Mouse (Mus musculus) bone marrow macrophage, adult 2 months (primary cell): ENCODE results near the gene Bok. TPM values are rescaled to one million over a fixed set of nuclear protein-coding genes. Genes with fewer than 3 reads are reported as not detected.

Source experiments
- H3K27ac ChIP-seq: 2 replicates; pipeline ENCODE4 v1.5.1; 2012; ENCODE audit warnings: low read depth, low read length; ENCODE audit not compliant: insufficient read depth
- H3K4me1 ChIP-seq: 2 replicates; pipeline ENCODE4 v1.6.1; 2012; ENCODE audit warnings: low read length; ENCODE audit not compliant: control insufficient read depth, insufficient read depth
- H3K4me3 ChIP-seq: 2 replicates; pipeline ENCODE4 v1.5.1; 2012; ENCODE audit warnings: mild to moderate bottlenecking, low read length, moderate library complexity; ENCODE audit not compliant: insufficient read depth
- CTCF ChIP-seq: IDR thresholded peaks from 2 replicates; pipeline ENCODE4 v1.5.1; 2012; ENCODE audit warnings: low read depth, mild to moderate bottlenecking, low read length, moderate library complexity
- POLR2A ChIP-seq: IDR thresholded peaks from 2 replicates; pipeline ENCODE4 v1.6.1; 2012; ENCODE audit warnings: mild to moderate bottlenecking, low read depth, low read length, borderline replicate concordance
- polyA plus RNA-seq: library from polyadenylated mRNA; stranded (reverse); fragments of >200 nt; gene quantifications from 2 replicates; pipeline ENCODE4 v1.2.4, GENCODE M21; 2012; ENCODE audit not compliant: missing spikeins, insufficient read depth, insufficient read length

The Bok gene
- polyA plus RNA-seq, 1 experiment = 0.63 TPM

DNA sequence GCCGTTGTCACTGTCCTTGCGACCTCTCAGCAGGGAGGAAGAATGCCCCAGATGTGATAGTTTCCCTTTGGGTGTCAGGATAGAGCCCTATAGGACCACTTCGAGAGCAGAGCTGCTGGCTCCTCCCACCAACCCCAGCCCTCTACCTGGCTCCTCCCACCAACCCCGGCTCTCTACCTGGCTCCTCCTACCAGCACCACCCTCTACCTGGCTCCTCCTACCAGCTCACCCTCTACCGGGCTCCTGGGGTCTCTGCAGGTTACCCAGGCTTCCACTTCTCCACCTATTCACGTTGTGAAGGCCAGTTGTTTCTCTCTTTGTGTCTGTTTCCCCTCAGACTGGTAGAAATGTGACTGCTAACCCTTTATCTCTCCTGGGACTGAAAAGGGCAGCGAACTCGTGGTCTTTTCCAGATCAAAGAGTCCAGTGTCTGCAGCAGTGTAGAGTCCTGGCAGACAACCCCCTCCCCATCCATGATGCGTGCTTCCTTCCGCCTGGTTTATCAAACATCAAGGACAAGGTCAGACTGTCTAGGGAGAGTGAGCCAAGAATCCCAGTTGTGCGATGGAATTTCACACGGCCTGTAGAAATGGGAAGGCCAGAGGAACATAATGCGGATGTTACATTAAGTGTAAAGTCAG lies 17.6 kb upstream of the Bok start:
- Histone ChIP-seq H3K27ac (no peak overlapping the region), H3K4me3 (no peak overlapping the region), H3K4me1 (peaks cover 4% of the 10 kb centered on the region; the same call in 1 of the 2 replicates)
- TF ChIP-seq CTCF (no peak), POLR2A (no peak)

DNA sequence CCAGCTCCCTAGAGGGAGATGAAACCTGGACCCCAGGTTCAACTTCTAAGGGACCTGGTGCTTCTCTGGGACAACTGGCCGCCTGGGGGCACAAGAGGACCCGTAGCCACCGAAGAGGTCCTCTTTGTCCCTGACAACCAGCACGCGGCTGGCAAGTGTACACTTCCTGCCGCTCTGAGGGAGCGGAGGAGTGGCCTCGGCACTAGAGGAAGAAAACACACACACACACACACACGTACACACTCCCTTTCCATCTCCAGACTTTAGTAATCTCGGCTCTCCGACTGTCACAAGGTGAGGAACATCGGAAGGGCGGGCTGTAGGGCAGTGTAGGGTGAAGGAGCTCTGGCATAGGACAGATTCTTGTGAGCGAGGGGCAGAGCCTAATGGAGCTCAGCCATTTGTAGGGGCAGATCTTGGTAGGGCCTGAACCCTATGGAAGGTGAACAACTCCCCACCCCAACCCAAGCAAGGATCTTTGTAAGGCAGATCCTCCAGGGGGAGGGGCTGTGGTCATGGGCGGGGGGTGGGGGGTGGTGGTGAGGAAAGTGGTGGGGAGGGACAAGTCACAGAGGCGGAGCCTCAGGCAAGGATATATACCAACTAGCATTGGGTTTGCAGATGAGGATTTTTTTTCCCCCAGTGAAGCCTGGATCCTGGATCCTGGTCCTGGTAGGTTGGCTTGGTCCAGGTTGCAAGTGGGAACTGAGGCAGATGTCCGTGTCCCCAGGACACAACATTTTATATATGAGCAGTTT lies 16.5 kb upstream of the Bok start:
- Histone ChIP-seq H3K4me1 (peaks cover 4% of the 10 kb centered on the region; the same call in 1 of the 2 replicates), H3K4me3 (peak overlapping the region; percentile 38), H3K27ac (no peak overlapping the region)
- TF ChIP-seq CTCF (peak; percentile 13; the same call in 1 of the 2 replicates), POLR2A (no peak)

- H3K27ac ChIP-seq = no peak overlapping the region
- TF ChIP-seq POLR2A (no peak), CTCF (no peak)
- H3K4me1 ChIP-seq = peaks cover 4% of the 10 kb centered on the region; the same call in 1 of the 2 replicates
- no peak overlapping the region for H3K4me3 ChIP-seq
These were observed 15.5 kb upstream of the Bok start for GRCm38 (mm10) chr1:93669941-93670340.

GRCm38 (mm10) chr1:93672682-93673081 lies 12.8 kb upstream of the Bok start:
- H3K27ac ChIP-seq = no peak overlapping the region
- no peak overlapping the region for H3K4me3 ChIP-seq
- TF ChIP-seq CTCF (no peak), POLR2A (no peak)
- H3K4me1 ChIP-seq = peaks cover 4% of the 10 kb centered on the region; the same call in 1 of the 2 replicates

DNA sequence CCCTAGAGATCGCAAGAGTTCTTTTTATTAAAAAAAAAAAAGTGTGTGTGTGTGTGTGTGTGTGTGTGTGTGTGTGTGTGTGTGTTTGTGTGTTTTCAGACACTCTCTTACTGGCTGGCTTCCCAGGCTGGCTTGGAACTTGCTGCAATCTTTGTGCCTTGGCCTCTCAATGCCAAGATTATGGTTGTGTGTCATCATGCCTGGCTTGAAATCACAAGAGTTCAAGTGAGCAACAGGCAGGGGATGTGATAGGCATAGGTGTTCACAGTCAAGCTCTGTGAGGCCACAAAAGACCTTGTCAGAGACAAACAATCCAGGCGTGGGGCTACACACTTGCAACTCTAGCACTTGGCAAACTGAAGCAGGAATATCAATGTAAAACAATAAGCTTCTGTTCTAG lies 7.1 kb upstream of the Bok start:
- H3K27ac ChIP-seq = no peak overlapping the region
- no peaks in the 10 kb centered on the region for H3K4me1 ChIP-seq
- no peak overlapping the region for H3K4me3 ChIP-seq
- TF ChIP-seq POLR2A = no peak

DNA sequence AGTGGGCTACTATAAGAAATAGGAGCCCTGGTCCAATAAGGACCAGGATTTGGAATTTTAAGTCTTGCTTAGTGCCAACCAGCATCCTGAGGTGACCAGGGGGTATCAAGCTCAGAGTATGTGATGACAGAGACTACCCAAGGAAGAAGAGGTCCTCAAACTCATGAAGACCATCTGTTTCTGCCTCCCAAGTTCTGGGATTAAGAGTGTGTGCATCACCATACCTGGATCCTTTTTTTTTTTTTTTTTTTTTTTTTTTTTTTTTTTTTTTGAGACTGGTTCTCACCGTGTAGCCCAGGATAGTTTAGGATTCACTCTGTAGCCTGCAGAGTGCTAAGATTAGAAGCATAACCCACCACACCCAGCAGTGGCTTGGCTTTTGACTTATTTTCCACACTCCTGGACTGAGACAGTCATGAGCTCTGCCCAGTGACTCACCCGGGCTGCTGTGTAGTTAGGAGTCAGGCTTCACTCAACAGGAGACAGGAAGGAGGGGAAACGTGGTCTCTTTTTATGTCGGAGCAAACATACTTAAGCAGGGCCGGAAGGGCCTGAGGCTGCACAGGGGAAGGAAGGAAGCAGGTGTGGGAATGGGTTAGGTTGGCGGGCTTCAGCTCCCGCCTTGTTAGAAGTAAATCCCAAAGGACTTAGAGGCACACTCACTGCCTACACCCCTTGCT lies 5.4 kb upstream of the Bok start:
- Histone ChIP-seq H3K4me3 (no peak overlapping the region), H3K4me1 (no peaks in the 10 kb centered on the region), H3K27ac (no peak overlapping the region)
- TF ChIP-seq CTCF (no peak), POLR2A (no peak)

GRCm38 (mm10) chr1:93686245-93686960 lies 943 bp downstream of the Bok start:
- H3K4me1 ChIP-seq = no peaks in the 10 kb centered on the region
- TF ChIP-seq POLR2A (no peak), CTCF (no peak)
- no peak overlapping the region for H3K27ac ChIP-seq
- peak overlapping the region; percentile 58 for H3K4me3 ChIP-seq

- TF ChIP-seq POLR2A (no peak), CTCF (no peak)
- Histone ChIP-seq H3K4me1 (no peaks in the 10 kb centered on the region), H3K4me3 (no peak overlapping the region), H3K27ac (no peak overlapping the region)
These were observed 1.5 kb downstream of the Bok start for GRCm38 (mm10) chr1:93686961-93687320.

- Histone ChIP-seq H3K27ac (no peak overlapping the region), H3K4me1 (no peaks in the 10 kb centered on the region), H3K4me3 (no peak overlapping the region)
- TF ChIP-seq CTCF = no peak
- no peak for TF ChIP-seq POLR2A
These were observed 2.7 kb downstream of the Bok start for GRCm38 (mm10) chr1:93688154-93688553.
